Mouse (Mus musculus): Measurements from ENCODE around the gene BC147527. TPM values are rescaled to one million over a fixed set of nuclear protein-coding genes. Genes with fewer than 3 reads are reported as not detected.

BC147527 gene
- total and polyA plus RNA-seq, 3 experiments: 0.08 TPM; not detected in 2

GRCm38 (mm10) chr13:120320183-120320582 lies 20.0 kb downstream of the BC147527 start:
- Histone ChIP-seq H3K4me1 (ENCODE audit: control insufficient read depth, insufficient read depth, low read length) (no peaks in the 10 kb centered on the region), H3K27ac (no peak overlapping the region), H3K4me3 (no peak overlapping the region), H3K27me3 (ENCODE audit: control insufficient read depth, insufficient read depth, low read length) (no peaks in the 10 kb centered on the region), H3K79me2 (replicated peaks; ENCODE audit: control insufficient read depth, insufficient read depth, low read length) (no peaks in the 10 kb centered on the region), H3K9ac (ENCODE audit: low read depth, low read length) (no peak overlapping the region), H3K36me3 (ENCODE audit: control insufficient read depth, insufficient read depth, low read length) (no peaks in the 10 kb centered on the region)
- intact Hi-C loops (cut with DNase I): no loop called here
- DNase-seq: no peak
- TF ChIP-seq POLR2A (IDR thresholded peaks at IDR 0.05; ENCODE audit: insufficient read depth, low read depth, low read length) (no peak), CTCF (IDR thresholded peaks at IDR 0.05) (no peak), EP300 (IDR thresholded peaks at IDR 0.05; ENCODE audit: insufficient read depth, low read depth, low read length) (no peak)
- 59% methylated on average over 3 of the region's 3 CpGs for WGBS

- DNase-seq: no peak
- no peaks in the 10 kb centered on the region for H3K27me3 ChIP-seq (ENCODE audit: control insufficient read depth, insufficient read depth, low read length)
- H3K27ac ChIP-seq: no peak overlapping the region
- H3K9ac ChIP-seq (ENCODE audit: low read depth, low read length): no peak overlapping the region
- TF ChIP-seq CTCF (IDR thresholded peaks at IDR 0.05) (no peak), POLR2A (IDR thresholded peaks at IDR 0.05; ENCODE audit: insufficient read depth, low read depth, low read length) (no peak), EP300 (IDR thresholded peaks at IDR 0.05; ENCODE audit: insufficient read depth, low read depth, low read length) (no peak)
- no peaks in the 10 kb centered on the region for H3K79me2 ChIP-seq (replicated peaks; ENCODE audit: control insufficient read depth, insufficient read depth, low read length)
- WGBS: 98% methylated on average over 1 of the region's 1 CpGs
- intact Hi-C loops (cut with DNase I): no loop called here
- H3K36me3 ChIP-seq (ENCODE audit: control insufficient read depth, insufficient read depth, low read length): no peaks in the 10 kb centered on the region
- no peak overlapping the region for H3K4me3 ChIP-seq
- no peaks in the 10 kb centered on the region for H3K4me1 ChIP-seq (ENCODE audit: control insufficient read depth, insufficient read depth, low read length)
Measured at GRCm38 (mm10) chr13:120320721-120321120, 20.5 kb downstream of the BC147527 start.

Other genes with a start within 250 kb of the BC147527 start
- gene Gm21188, start 248.2 kb upstream of the BC147527 start, total RNA-seq (2021): under 1 TPM in 1 of 2 experiments, not detected in 1; 0.23 TPM
- 0.29 and 0.67 TPM in 2 replicates for gene Gm21188, start 248.2 kb upstream of the BC147527 start, polyA plus RNA-seq (2012; rRNA removed)
- gene Gm20767, start 160.1 kb upstream of the BC147527 start, total RNA-seq (2021): not detected
- gene Gm20767, start 160.1 kb upstream of the BC147527 start, polyA plus RNA-seq (2012; rRNA removed): not detected in 2 replicates
- gene Gm21818, start 128.0 kb upstream of the BC147527 start, total RNA-seq (2021): not detected
- not detected in 2 replicates for gene Gm21818, start 128.0 kb upstream of the BC147527 start, polyA plus RNA-seq (2012; rRNA removed)
- not detected for gene Gm21762, start 84.4 kb upstream of the BC147527 start, total RNA-seq (2021)
- not detected in 2 replicates for gene Gm21762, start 84.4 kb upstream of the BC147527 start, polyA plus RNA-seq (2012; rRNA removed)
- not detected for gene Gm21731, start 61.3 kb upstream of the BC147527 start, total RNA-seq (2021)
- gene Gm21731, start 61.3 kb upstream of the BC147527 start, polyA plus RNA-seq (2012; rRNA removed): not detected in 2 replicates
- gene AF067061, start 37.3 kb upstream of the BC147527 start, total RNA-seq (2021): not detected
- not detected in 2 replicates for gene AF067061, start 37.3 kb upstream of the BC147527 start, polyA plus RNA-seq (2012; rRNA removed)
- gene Tcstv3, start 16.5 kb downstream of the BC147527 start, total RNA-seq (2021): not detected
- gene Tcstv3, start 16.5 kb downstream of the BC147527 start, polyA plus RNA-seq (2012; rRNA removed): not detected in 2 replicates